Mouse (Mus musculus) small intestine, adult 2 months (tissue): ENCODE measurements around the gene Gstm2.

Experiments
- CTCF ChIP-seq: fragments of 200-500 bp; IDR thresholded peaks from 2 replicates; pipeline ENCODE4 v1.5.1; 2012; ENCODE audit warnings: low read depth, mild to moderate bottlenecking, control low read depth, inconsistent platforms, low read length, moderate library complexity, mixed read lengths; ENCODE audit not compliant: insufficient replicate concordance, insufficient read length; ENCODE audit errors: extremely low read depth
- POLR2A ChIP-seq: fragments of 200-500 bp; IDR thresholded peaks from 2 replicates; pipeline ENCODE4 v1.6.1; 2012; ENCODE audit warnings: low read depth, mild to moderate bottlenecking, control low read depth, inconsistent platforms, low read length, moderate library complexity

DNA sequence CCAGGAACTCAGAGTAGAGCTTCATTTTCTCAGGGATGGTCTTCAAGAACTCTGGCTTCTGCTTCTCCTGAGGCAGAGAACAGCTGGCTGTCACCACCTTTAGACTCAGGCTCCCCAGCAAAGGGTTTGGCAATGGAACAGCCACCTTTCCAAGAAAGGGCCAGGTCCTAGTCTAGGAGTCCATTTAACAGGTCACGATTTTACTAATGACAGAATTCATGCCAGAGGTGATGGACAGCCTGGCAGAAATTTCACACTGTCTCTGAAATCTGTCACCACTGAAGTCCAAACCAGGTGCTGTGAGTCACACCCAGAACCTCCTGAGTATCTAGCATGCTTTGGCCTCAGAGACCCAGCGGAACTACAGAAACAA lies 28.7 kb upstream of the Gstm2 start:
- TF ChIP-seq POLR2A (no peak), CTCF (no peak)
